Mouse (Mus musculus) neural tube, embryonic 11.5 days (tissue): Measurements from ENCODE around the gene Vmn1r209. TPM values are rescaled to one million over a fixed set of nuclear protein-coding genes. Genes with fewer than 3 reads are reported as not detected.
"Not testable (repeated sequence)": the region's sequence is repeated elsewhere in the genome, so short reads cannot be mapped to it uniquely, and the experiment has no call there.

Experiments
- ATAC-seq: fragments of 200-750 bp; cut with Nextera tagmentation; 2 replicates; pipeline ENCODE4 v1.8.0; 2017; ENCODE audit warnings: moderate number of reproducible peaks, mild to moderate bottlenecking, moderate TSS enrichment, moderate library complexity; ENCODE audit not compliant: insufficient read depth, low FRiP score, low TSS enrichment
- DNase-seq: peaks from one replicate; pipeline ENCODE4 v3.0.0-alpha.2; 2015; ENCODE audit warnings: low spot score
- H3K27ac ChIP-seq: fragments of 300-500 bp; sonication (generic); 2 replicates; pipeline ENCODE4 v1.5.1; 2014; ENCODE audit warnings: low read depth, mild to moderate bottlenecking, low read length
- H3K27me3 ChIP-seq: fragments of 300-500 bp; sonication (generic); 2 replicates; pipeline ENCODE4 v1.6.1; 2014; ENCODE audit warnings: mild to moderate bottlenecking, low read length, mixed read lengths; ENCODE audit not compliant: control insufficient read depth, insufficient read depth
- H3K36me3 ChIP-seq: fragments of 300-500 bp; sonication (generic); 2 replicates; pipeline ENCODE4 v1.6.1; 2014; ENCODE audit warnings: mild to moderate bottlenecking, low read length, moderate library complexity, mixed read lengths; ENCODE audit not compliant: control insufficient read depth, insufficient read depth
- H3K4me1 ChIP-seq: fragments of 300-500 bp; sonication (generic); 2 replicates; pipeline ENCODE4 v1.6.1; 2014; ENCODE audit warnings: low read length, mixed read lengths; ENCODE audit not compliant: control insufficient read depth, insufficient read depth
- H3K4me2 ChIP-seq: fragments of 300-500 bp; sonication (generic); 2 replicates; pipeline ENCODE4 v1.6.1; 2014; ENCODE audit warnings: low read depth, mild to moderate bottlenecking, moderate library complexity
- H3K4me3 ChIP-seq: fragments of 300-500 bp; sonication (generic); 2 replicates; pipeline ENCODE4 v1.5.1; 2014; ENCODE audit warnings: low read depth, low read length
- H3K9ac ChIP-seq: fragments of 300-500 bp; sonication (generic); 2 replicates; pipeline ENCODE4 v1.6.1; 2014; ENCODE audit warnings: mild to moderate bottlenecking, low read length
- H3K9me3 ChIP-seq: fragments of 300-500 bp; sonication (generic); 2 replicates; pipeline ENCODE4 v1.6.1; 2016; ENCODE audit warnings: low read length; ENCODE audit not compliant: control insufficient read depth
- WGBS: fragments of 180-500 bp; shearing (Covaris S2); extraction: QIAGEN DNeasy Blood & Tissue Kit; methylation state at CpG from one replicate; pipeline ENCODE4 v1.1.7; 2014; 5-methylcytosine and 5-hydroxymethylcytosine counted together
- polyA plus RNA-seq: library from polyadenylated mRNA; unstranded; fragments of >200 nt; fragmentation: Nextera tagmentation; extraction: Ambion mirVana; gene quantifications from 2 replicates; pipeline ENCODE4 v1.2.1, GENCODE M21; 2014

Gene Vmn1r209
- not detected in 2 replicates for polyA plus RNA-seq

GRCm38 (mm10) chr13:22809582-22809981 is at the start of gene Vmn1r209:
Vmn1r209 (minus strand) TSS chr13:22809682.
- ATAC-seq, H3K27ac ChIP-seq, H3K27me3 ChIP-seq, H3K4me1 ChIP-seq, H3K36me3 ChIP-seq, H3K4me3 ChIP-seq, DNase-seq, H3K9ac ChIP-seq, H3K9me3 ChIP-seq, H3K4me2 ChIP-seq: not testable (repeated sequence)

- no peaks in the 10 kb centered on the region for H3K9me3 ChIP-seq
- H3K36me3 ChIP-seq: no peaks in the 10 kb centered on the region
- 93% methylated on average over 1 of the region's 1 CpGs for WGBS
- DNase-seq (no peak), ATAC-seq (no peak)
- H3K4me1 ChIP-seq: no peaks in the 10 kb centered on the region
- H3K27me3 ChIP-seq: no peaks in the 10 kb centered on the region
- H3K4me3 ChIP-seq: no peak within 1 kb of the TSS
- no peak within 1 kb of the TSS for H3K4me2 ChIP-seq
- no peak within 1 kb of the TSS for H3K27ac ChIP-seq
- H3K9ac ChIP-seq: no peak within 1 kb of the TSS
Observed at GRCm38 (mm10) chr13:22857461-22857860, 48.0 kb upstream of the Vmn1r209 start, which contains the start of gene Vmn1r211. Vmn1r211 (minus strand) TSS chr13:22857561.

DNA sequence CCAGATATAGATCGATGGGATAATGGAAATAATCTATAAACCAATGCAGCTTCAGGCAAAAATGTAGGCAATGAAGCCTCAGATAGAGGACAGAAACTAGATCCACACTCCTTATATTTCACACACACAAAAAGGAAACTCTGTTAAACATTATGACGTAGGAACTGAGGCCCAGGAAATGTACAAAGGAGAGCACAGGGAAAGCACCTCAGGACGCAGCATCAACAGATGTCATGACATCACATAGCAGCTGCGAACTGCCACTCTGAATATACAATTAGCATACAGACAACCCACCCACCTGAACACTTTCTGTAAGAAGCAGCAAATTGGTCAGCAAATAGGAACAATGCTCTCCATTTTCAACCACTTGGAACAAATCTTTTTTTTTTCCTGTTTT is 45.3 kb upstream of the Vmn1r209 start:
- Histone ChIP-seq H3K9ac (no peak overlapping the region), H3K4me1 (no peaks in the 10 kb centered on the region), H3K4me2 (no peak overlapping the region), H3K27ac (no peak overlapping the region), H3K9me3 (no peaks in the 10 kb centered on the region), H3K4me3 (no peak overlapping the region), H3K27me3 (no peaks in the 10 kb centered on the region), H3K36me3 (no peaks in the 10 kb centered on the region)
- WGBS: 77% methylated on average over 4 of the region's 4 CpGs
- DNase-seq: no peak
- ATAC-seq: no peak

- Histone ChIP-seq H3K36me3 (no peaks in the 10 kb centered on the region), H3K9ac (no peak overlapping the region), H3K4me1 (no peaks in the 10 kb centered on the region), H3K9me3 (no peaks in the 10 kb centered on the region), H3K4me3 (no peak overlapping the region), H3K4me2 (no peak overlapping the region), H3K27me3 (no peaks in the 10 kb centered on the region), H3K27ac (no peak overlapping the region)
- no peak for DNase-seq
- ATAC-seq: no peak
- 83% methylated on average over 1 of the region's 1 CpGs for WGBS
Observed at GRCm38 (mm10) chr13:22846798-22847197, 37.3 kb upstream of the Vmn1r209 start.

- not testable (repeated sequence) for H3K9ac ChIP-seq, H3K27me3 ChIP-seq, H3K36me3 ChIP-seq, ATAC-seq, H3K4me3 ChIP-seq, H3K4me1 ChIP-seq, H3K27ac ChIP-seq, H3K4me2 ChIP-seq, DNase-seq, H3K9me3 ChIP-seq
- 71% methylated on average over 3 of the region's 3 CpGs for WGBS
Observed at GRCm38 (mm10) chr13:22844304-22844703, 34.8 kb upstream of the Vmn1r209 start.

- no peaks in the 10 kb centered on the region for H3K27me3 ChIP-seq
- 69% methylated on average over 4 of the region's 4 CpGs for WGBS
- no peaks in the 10 kb centered on the region for H3K36me3 ChIP-seq
- H3K9ac ChIP-seq: no peak within 1 kb of the TSS
- ATAC-seq (no peak), DNase-seq (no peak)
- no peaks in the 10 kb centered on the region for H3K9me3 ChIP-seq
- no peaks in the 10 kb centered on the region for H3K4me1 ChIP-seq
- H3K4me3 ChIP-seq: no peak within 1 kb of the TSS
- H3K4me2 ChIP-seq: no peak within 1 kb of the TSS
- H3K27ac ChIP-seq: no peak within 1 kb of the TSS
Observed at GRCm38 (mm10) chr13:22831248-22831647, 21.8 kb upstream of the Vmn1r209 start, which contains the start of gene Vmn1r210. Vmn1r210 (minus strand) TSS chr13:22831348.

- not testable (repeated sequence) for H3K27ac ChIP-seq, H3K27me3 ChIP-seq, H3K4me1 ChIP-seq, H3K9ac ChIP-seq, H3K36me3 ChIP-seq, ATAC-seq, H3K4me3 ChIP-seq, H3K9me3 ChIP-seq, DNase-seq, H3K4me2 ChIP-seq
- 40% methylated on average over 7 of the region's 7 CpGs for WGBS
Observed at GRCm38 (mm10) chr13:22829395-22829794, 19.9 kb upstream of the Vmn1r209 start.

DNA sequence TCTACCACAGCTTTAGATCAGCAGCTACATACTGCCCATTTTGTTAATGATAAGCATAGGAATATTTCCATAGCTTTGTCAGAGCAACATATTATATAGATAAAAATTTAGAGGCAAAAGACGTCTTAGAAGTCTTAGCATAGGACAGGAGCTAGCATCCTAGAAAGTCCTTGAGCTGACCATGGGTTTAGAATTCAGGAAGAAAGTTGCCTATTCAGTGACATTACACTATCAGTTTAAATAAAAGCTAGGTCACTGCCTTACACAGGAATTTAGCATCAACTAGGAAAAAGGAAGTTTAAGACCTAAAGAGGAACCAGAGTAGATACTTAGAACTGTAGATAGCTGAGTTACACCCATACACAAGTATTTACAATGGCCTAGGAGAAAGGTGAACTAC is 12.1 kb upstream of the Vmn1r209 start:
- not testable (repeated sequence) for DNase-seq, H3K36me3 ChIP-seq, H3K27me3 ChIP-seq, H3K9ac ChIP-seq, H3K27ac ChIP-seq, ATAC-seq, H3K4me1 ChIP-seq, H3K4me2 ChIP-seq, H3K4me3 ChIP-seq, H3K9me3 ChIP-seq
- 86% methylated on average over 1 of the region's 1 CpGs for WGBS

GRCm38 (mm10) chr13:22788096-22788495 is 21.4 kb downstream of the Vmn1r209 start:
- H3K27ac ChIP-seq, H3K27me3 ChIP-seq, H3K4me1 ChIP-seq, ATAC-seq, DNase-seq, H3K36me3 ChIP-seq, H3K9me3 ChIP-seq, H3K4me3 ChIP-seq, H3K9ac ChIP-seq, H3K4me2 ChIP-seq: not testable (repeated sequence)
- WGBS: 82% methylated on average over 3 of the region's 3 CpGs
